Mouse (Mus musculus): Measurements from ENCODE around the gene Hnrnpu. TPM values are rescaled to one million over a fixed set of nuclear protein-coding genes. Genes with fewer than 3 reads are reported as not detected.

The Hnrnpu gene
- total and polyA plus RNA-seq, 3 experiments = 27.3 to 176 (median 167) TPM

GRCm38 (mm10) chr1:178324568-178324967, 13.0 kb downstream of the Hnrnpu start:
- H3K36me3 ChIP-seq (ENCODE audit: control insufficient read depth, insufficient read depth, low read length) = peaks cover 78% of the 10 kb centered on the region

GRCm38 (mm10) chr1:178323235-178323634, 14.4 kb downstream of the Hnrnpu start:
- 76% methylated on average over 1 of the region's 1 CpGs for WGBS
- DNase-seq = no peak
- peaks cover 7% of the 10 kb centered on the region for H3K4me1 ChIP-seq (ENCODE audit: control insufficient read depth, insufficient read depth, low read length)
- H3K79me2 ChIP-seq (replicated peaks; ENCODE audit: control insufficient read depth, insufficient read depth, low read length) = no peaks in the 10 kb centered on the region
- H3K9ac ChIP-seq (ENCODE audit: low read depth, low read length) = no peak overlapping the region
- peaks cover 70% of the 10 kb centered on the region for H3K36me3 ChIP-seq (ENCODE audit: control insufficient read depth, insufficient read depth, low read length)
- TF ChIP-seq CTCF (IDR thresholded peaks at IDR 0.05) = no peak
- TF ChIP-seq POLR2A (IDR thresholded peaks at IDR 0.05; ENCODE audit: insufficient read depth, low read depth, low read length) = no peak
- no peak for TF ChIP-seq EP300 (IDR thresholded peaks at IDR 0.05; ENCODE audit: insufficient read depth, low read depth, low read length)
- no peaks in the 10 kb centered on the region for H3K27me3 ChIP-seq (ENCODE audit: control insufficient read depth, insufficient read depth, low read length)
- intact Hi-C loops (cut with DNase I) = no loop called here
- no peak overlapping the region for H3K4me3 ChIP-seq
- no peak overlapping the region for H3K27ac ChIP-seq

More at GRCm38 (mm10) chr1:178324568-178324967, 13.0 kb downstream of the Hnrnpu start:
- Histone ChIP-seq H3K4me1 (ENCODE audit: control insufficient read depth, insufficient read depth, low read length) (peaks cover 7% of the 10 kb centered on the region), H3K9ac (ENCODE audit: low read depth, low read length) (no peak overlapping the region), H3K79me2 (replicated peaks; ENCODE audit: control insufficient read depth, insufficient read depth, low read length) (no peaks in the 10 kb centered on the region), H3K4me3 (no peak overlapping the region), H3K27ac (no peak overlapping the region), H3K27me3 (ENCODE audit: control insufficient read depth, insufficient read depth, low read length) (no peaks in the 10 kb centered on the region)
- WGBS = 89% methylated on average over 1 of the region's 1 CpGs
- TF ChIP-seq EP300 (IDR thresholded peaks at IDR 0.05; ENCODE audit: insufficient read depth, low read depth, low read length) (no peak), POLR2A (IDR thresholded peaks at IDR 0.05; ENCODE audit: insufficient read depth, low read depth, low read length) (no peak), CTCF (IDR thresholded peaks at IDR 0.05) (no peak)
- intact Hi-C loops (cut with DNase I) = no loop called here
- no peak for DNase-seq

- TF ChIP-seq POLR2A (IDR thresholded peaks at IDR 0.05; ENCODE audit: insufficient read depth, low read depth, low read length) (no peak), EP300 (IDR thresholded peaks at IDR 0.05; ENCODE audit: insufficient read depth, low read depth, low read length) (no peak), CTCF (IDR thresholded peaks at IDR 0.05) (no peak)
- no peak overlapping the region for H3K4me3 ChIP-seq
- DNase-seq = no peak
- peaks cover 7% of the 10 kb centered on the region for H3K4me1 ChIP-seq (ENCODE audit: control insufficient read depth, insufficient read depth, low read length)
- 58% methylated on average over 4 of the region's 4 CpGs for WGBS
- H3K9ac ChIP-seq (ENCODE audit: low read depth, low read length) = no peak overlapping the region
- peak overlapping the region; percentile 47 for H3K27ac ChIP-seq
- H3K27me3 ChIP-seq (ENCODE audit: control insufficient read depth, insufficient read depth, low read length) = no peaks in the 10 kb centered on the region
- no peaks in the 10 kb centered on the region for H3K79me2 ChIP-seq (replicated peaks; ENCODE audit: control insufficient read depth, insufficient read depth, low read length)
- H3K36me3 ChIP-seq (ENCODE audit: control insufficient read depth, insufficient read depth, low read length) = peaks cover 61% of the 10 kb centered on the region
- intact Hi-C loops (cut with DNase I) = no loop called here
Observed at GRCm38 (mm10) chr1:178321730-178322357, 15.8 kb downstream of the Hnrnpu start.

GRCm38 (mm10) chr1:178320723-178321590, 16.6 kb downstream of the Hnrnpu start:
- Histone ChIP-seq H3K79me2 (replicated peaks; ENCODE audit: control insufficient read depth, insufficient read depth, low read length) (no peaks in the 10 kb centered on the region), H3K4me3 (peak overlapping the region; percentile 68; the same call in 1 of the 2 replicates), H3K27me3 (ENCODE audit: control insufficient read depth, insufficient read depth, low read length) (no peaks in the 10 kb centered on the region), H3K9ac (ENCODE audit: low read depth, low read length) (peak overlapping the region; percentile 48; the same call in 1 of the 2 replicates), H3K36me3 (ENCODE audit: control insufficient read depth, insufficient read depth, low read length) (peaks cover 55% of the 10 kb centered on the region), H3K4me1 (ENCODE audit: control insufficient read depth, insufficient read depth, low read length) (peaks cover 7% of the 10 kb centered on the region), H3K27ac (peak overlapping the region; percentile 99)
- TF ChIP-seq CTCF (IDR thresholded peaks at IDR 0.05) (no peak), POLR2A (IDR thresholded peaks at IDR 0.05; ENCODE audit: insufficient read depth, low read depth, low read length) (peak; percentile 56)
- no peak for DNase-seq
- 29% methylated on average over 5 of the region's 5 CpGs for WGBS
- intact Hi-C loops (cut with DNase I) = no loop called here

GRCm38 (mm10) chr1:178320038-178320722, 17.4 kb downstream of the Hnrnpu start:
- 11% methylated on average over 8 of the region's 8 CpGs for WGBS
- no peak for TF ChIP-seq CTCF (IDR thresholded peaks at IDR 0.05)
- peak; percentile 21; the same call in 1 of the 2 replicates for TF ChIP-seq POLR2A (IDR thresholded peaks at IDR 0.05; ENCODE audit: insufficient read depth, low read depth, low read length)
- Histone ChIP-seq H3K4me3 (peak overlapping the region; percentile 68), H3K27me3 (ENCODE audit: control insufficient read depth, insufficient read depth, low read length) (no peaks in the 10 kb centered on the region), H3K79me2 (replicated peaks; ENCODE audit: control insufficient read depth, insufficient read depth, low read length) (no peaks in the 10 kb centered on the region), H3K9ac (ENCODE audit: low read depth, low read length) (peak overlapping the region; percentile 96; the same call in 1 of the 2 replicates), H3K27ac (peak overlapping the region; percentile 99), H3K36me3 (ENCODE audit: control insufficient read depth, insufficient read depth, low read length) (peaks cover 50% of the 10 kb centered on the region), H3K4me1 (ENCODE audit: control insufficient read depth, insufficient read depth, low read length) (peaks cover 7% of the 10 kb centered on the region)
- DNase-seq = no peak
- intact Hi-C loops (cut with DNase I) = no loop called here
